Mouse (Mus musculus) spleen, adult 2 months (tissue): ENCODE results near the gene Cd40.

ENCODE experiments used
- CTCF ChIP-seq: fragments of 200-500 bp; IDR thresholded peaks from 2 replicates; pipeline ENCODE4 v1.5.1; 2011; ENCODE audit warnings: mild to moderate bottlenecking, inconsistent platforms; ENCODE audit not compliant: insufficient read depth, insufficient read length, insufficient replicate concordance; ENCODE audit errors: extremely low read depth
- POLR2A ChIP-seq: fragments of 200-500 bp; IDR thresholded peaks from 2 replicates; pipeline ENCODE4 v1.6.1; 2011; ENCODE audit warnings: low read depth, low read length, inconsistent platforms

DNA sequence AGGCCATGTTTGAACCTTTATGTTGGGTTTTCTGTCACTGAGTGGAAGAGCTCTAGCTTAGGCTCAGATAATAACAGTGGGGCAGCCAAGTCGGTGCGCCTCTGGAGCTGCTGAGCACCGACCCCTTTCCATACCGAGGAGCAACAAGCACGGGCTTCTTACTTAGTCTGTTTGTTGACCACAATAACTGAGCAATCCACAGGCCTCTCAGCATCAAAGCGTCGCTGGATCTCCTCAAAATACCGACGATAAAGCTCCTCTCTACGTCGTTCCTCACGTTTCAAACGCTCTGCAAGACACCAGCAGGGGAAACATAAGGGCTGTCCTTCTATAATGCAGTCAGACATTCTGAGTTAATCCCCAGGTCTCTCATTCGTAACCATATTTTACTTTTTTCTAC is 46.3 kb upstream of the Cd40 start:
- no peak for TF ChIP-seq POLR2A
- TF ChIP-seq CTCF, result no peak
